Mouse (Mus musculus) megakaryocyte, embryonic 14.5 days (primary cell): ENCODE results near the gene Ddx24. TPM values are rescaled to one million over a fixed set of nuclear protein-coding genes. Genes with fewer than 3 reads are reported as not detected.
A peak's percentile ranks its signal among the peaks of the same experiment; 100 is the strongest.

ENCODE experiments used
- H3K27me3 ChIP-seq: replicated peaks from 2 replicates; pipeline ENCODE3; 2012; ENCODE audit warnings: inconsistent platforms
- H3K36me3 ChIP-seq: replicated peaks from 2 replicates; pipeline ENCODE3; 2012; ENCODE audit warnings: low read length, inconsistent platforms, mixed read lengths
- H3K4me1 ChIP-seq: 2 replicates; pipeline ENCODE4 v1.6.1; 2012; ENCODE audit warnings: inconsistent platforms
- H3K4me3 ChIP-seq: replicated peaks from 2 replicates; pipeline ENCODE3; 2012; ENCODE audit warnings: moderate library complexity, mild to moderate bottlenecking, inconsistent platforms
- H3K9me3 ChIP-seq: 2 replicates; pipeline ENCODE4 v1.6.1; 2012; ENCODE audit warnings: inconsistent platforms
- FLI1 ChIP-seq: IDR thresholded peaks from 2 replicates; pipeline ENCODE4 v1.6.1; 2012; ENCODE audit warnings: low read length, inconsistent platforms, mixed read lengths
- GATA1 ChIP-seq: IDR thresholded peaks from 3 replicates; pipeline ENCODE4 v1.6.1; 2012; ENCODE audit warnings: mixed read lengths, low read length, inconsistent platforms, borderline replicate concordance
- polyA plus RNA-seq: library from polyadenylated mRNA; stranded (reverse); fragments of >175 nt; gene quantifications from 2 replicates; pipeline ENCODE4 v1.2.3, GENCODE M21; 2012; ENCODE audit warnings: low replicate concordance; ENCODE audit not compliant: insufficient read depth

The Ddx24 gene
- polyA plus RNA-seq, 1 experiment = 20.3 TPM

- peaks cover 14% of the 10 kb centered on the region for H3K4me1 ChIP-seq
- peaks cover 60% of the 10 kb centered on the region for H3K27me3 ChIP-seq
- TF ChIP-seq GATA1 = no peak
- TF ChIP-seq FLI1 = no peak
- H3K4me3 ChIP-seq = no peak overlapping the region
- no peaks in the 10 kb centered on the region for H3K36me3 ChIP-seq
- no peaks in the 10 kb centered on the region for H3K9me3 ChIP-seq
Observed at GRCm38 (mm10) chr12:103368326-103368669, 57.3 kb downstream of the Ddx24 start.

GRCm38 (mm10) chr12:103367620-103368325, 57.9 kb downstream of the Ddx24 start:
- Histone ChIP-seq H3K36me3 (no peaks in the 10 kb centered on the region), H3K27me3 (peaks cover 57% of the 10 kb centered on the region), H3K4me1 (peaks cover 14% of the 10 kb centered on the region), H3K4me3 (peak overlapping the region; percentile 72), H3K9me3 (no peaks in the 10 kb centered on the region)
- TF ChIP-seq FLI1 (no peak), GATA1 (no peak)

GRCm38 (mm10) chr12:103367171-103367570, 58.5 kb downstream of the Ddx24 start:
- H3K9me3 ChIP-seq = no peaks in the 10 kb centered on the region
- H3K36me3 ChIP-seq = no peaks in the 10 kb centered on the region
- H3K27me3 ChIP-seq = peaks cover 62% of the 10 kb centered on the region
- no peak for TF ChIP-seq FLI1
- TF ChIP-seq GATA1 = no peak
- peaks cover 14% of the 10 kb centered on the region for H3K4me1 ChIP-seq
- H3K4me3 ChIP-seq = no peak overlapping the region

- H3K4me1 ChIP-seq = peaks cover 4% of the 10 kb centered on the region; the same call in 1 of the 2 replicates
- no peaks in the 10 kb centered on the region for H3K36me3 ChIP-seq
- H3K27me3 ChIP-seq = peaks cover 63% of the 10 kb centered on the region
- TF ChIP-seq FLI1 = no peak
- TF ChIP-seq GATA1 = no peak
- no peaks in the 10 kb centered on the region for H3K9me3 ChIP-seq
- H3K4me3 ChIP-seq = no peak overlapping the region
Observed at GRCm38 (mm10) chr12:103362336-103362735, 63.3 kb downstream of the Ddx24 start.

- no peaks in the 10 kb centered on the region for H3K36me3 ChIP-seq
- peaks cover 4% of the 10 kb centered on the region; the same call in 1 of the 2 replicates for H3K4me1 ChIP-seq
- no peaks in the 10 kb centered on the region for H3K9me3 ChIP-seq
- no peak overlapping the region for H3K4me3 ChIP-seq
- peaks cover 57% of the 10 kb centered on the region for H3K27me3 ChIP-seq
- TF ChIP-seq FLI1 = no peak
- TF ChIP-seq GATA1 = no peak
Observed at GRCm38 (mm10) chr12:103361539-103362307, 63.9 kb downstream of the Ddx24 start.

- Histone ChIP-seq H3K27me3 (peaks cover 56% of the 10 kb centered on the region), H3K4me3 (no peak overlapping the region), H3K36me3 (no peaks in the 10 kb centered on the region), H3K4me1 (peaks cover 4% of the 10 kb centered on the region; the same call in 1 of the 2 replicates), H3K9me3 (no peaks in the 10 kb centered on the region)
- TF ChIP-seq FLI1 = no peak
- no peak for TF ChIP-seq GATA1
Observed at GRCm38 (mm10) chr12:103360812-103361211, 64.8 kb downstream of the Ddx24 start.

- Histone ChIP-seq H3K27me3 (peaks cover 56% of the 10 kb centered on the region), H3K4me3 (no peak overlapping the region), H3K36me3 (no peaks in the 10 kb centered on the region), H3K4me1 (peaks cover 4% of the 10 kb centered on the region; the same call in 1 of the 2 replicates), H3K9me3 (no peaks in the 10 kb centered on the region)
- no peak for TF ChIP-seq GATA1
- no peak for TF ChIP-seq FLI1
Observed at GRCm38 (mm10) chr12:103358951-103359801, 66.5 kb downstream of the Ddx24 start.

- Histone ChIP-seq H3K9me3 (no peaks in the 10 kb centered on the region), H3K36me3 (no peaks in the 10 kb centered on the region), H3K4me1 (peaks cover 4% of the 10 kb centered on the region; the same call in 1 of the 2 replicates), H3K4me3 (no peak overlapping the region), H3K27me3 (peaks cover 57% of the 10 kb centered on the region)
- TF ChIP-seq FLI1 = no peak
- TF ChIP-seq GATA1 = no peak
Observed at GRCm38 (mm10) chr12:103358216-103358615, 67.4 kb downstream of the Ddx24 start.

Other genes with a start within 250 kb of the Ddx24 start
- gene Prima1, start 183.7 kb downstream of the Ddx24 start, polyA plus RNA-seq = not detected in 2 replicates
- not detected in 2 replicates for gene Fam181a, start 114.9 kb downstream of the Ddx24 start, polyA plus RNA-seq
- 1.7 TPM in 1 of 2 replicates, not detected in the other for gene Asb2, start 69.8 kb downstream of the Ddx24 start, polyA plus RNA-seq
- 0.66 and 0.79 TPM in 2 replicates for gene Otub2, start 37.1 kb downstream of the Ddx24 start, polyA plus RNA-seq
- gene 9330161L09Rik, start 18.0 kb downstream of the Ddx24 start, polyA plus RNA-seq = 0.28 TPM in 1 of 2 replicates, not detected in the other
- gene Ifi27, start 8.4 kb upstream of the Ddx24 start, polyA plus RNA-seq = 4.1 TPM in 1 of 2 replicates, not detected in the other
- 26.7 TPM in 1 of 2 replicates, not detected in the other for gene Ifi27l2a, start 17.9 kb upstream of the Ddx24 start, polyA plus RNA-seq
- not detected in 2 replicates for gene Ifi27l2b, start 31.4 kb upstream of the Ddx24 start, polyA plus RNA-seq
- not detected in 2 replicates for gene Ppp4r4, start 106.5 kb upstream of the Ddx24 start, polyA plus RNA-seq
- 1.4 TPM in 1 of 2 replicates, not detected in the other for gene Serpina10, start 205.6 kb upstream of the Ddx24 start, polyA plus RNA-seq
- not detected in 2 replicates for gene Serpina6, start 231.4 kb upstream of the Ddx24 start, polyA plus RNA-seq